Mouse (Mus musculus) kidney, postnatal 14 days (tissue): ENCODE data around the gene Gabpb2.

Experiments used
- DNase-seq: peaks from one replicate; pipeline ENCODE4 v3.0.0; 2022; ENCODE audit warnings: mixed read lengths

The Gabpb2 gene

GRCm38 (mm10) chr3:95194721-95195135 is 23.0 kb downstream of the Gabpb2 start:
- DNase-seq: peak; percentile 27

DNA sequence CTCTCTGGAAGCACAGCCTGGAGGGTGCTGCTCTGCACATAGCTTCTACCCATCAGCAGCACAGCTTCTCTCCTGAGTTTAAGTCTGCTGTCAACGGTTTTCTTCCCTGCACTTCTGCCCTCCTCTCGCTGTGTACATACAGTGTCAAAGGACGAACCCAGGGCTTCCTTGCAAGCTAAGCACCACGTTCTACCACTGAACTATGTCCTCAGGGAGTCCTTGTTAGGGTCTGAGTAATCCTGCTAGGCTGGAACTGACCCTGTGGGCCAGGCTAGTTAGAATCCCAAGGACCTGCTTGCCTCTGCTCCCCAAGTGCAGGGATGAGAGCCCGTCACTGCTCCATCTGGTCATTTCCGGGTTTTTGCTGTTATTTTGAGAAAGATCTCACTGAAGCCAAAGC is 30.8 kb downstream of the Gabpb2 start:
- no peak for DNase-seq

- no peak for DNase-seq
Measured at GRCm38 (mm10) chr3:95186100-95186499, 31.6 kb downstream of the Gabpb2 start.

DNA sequence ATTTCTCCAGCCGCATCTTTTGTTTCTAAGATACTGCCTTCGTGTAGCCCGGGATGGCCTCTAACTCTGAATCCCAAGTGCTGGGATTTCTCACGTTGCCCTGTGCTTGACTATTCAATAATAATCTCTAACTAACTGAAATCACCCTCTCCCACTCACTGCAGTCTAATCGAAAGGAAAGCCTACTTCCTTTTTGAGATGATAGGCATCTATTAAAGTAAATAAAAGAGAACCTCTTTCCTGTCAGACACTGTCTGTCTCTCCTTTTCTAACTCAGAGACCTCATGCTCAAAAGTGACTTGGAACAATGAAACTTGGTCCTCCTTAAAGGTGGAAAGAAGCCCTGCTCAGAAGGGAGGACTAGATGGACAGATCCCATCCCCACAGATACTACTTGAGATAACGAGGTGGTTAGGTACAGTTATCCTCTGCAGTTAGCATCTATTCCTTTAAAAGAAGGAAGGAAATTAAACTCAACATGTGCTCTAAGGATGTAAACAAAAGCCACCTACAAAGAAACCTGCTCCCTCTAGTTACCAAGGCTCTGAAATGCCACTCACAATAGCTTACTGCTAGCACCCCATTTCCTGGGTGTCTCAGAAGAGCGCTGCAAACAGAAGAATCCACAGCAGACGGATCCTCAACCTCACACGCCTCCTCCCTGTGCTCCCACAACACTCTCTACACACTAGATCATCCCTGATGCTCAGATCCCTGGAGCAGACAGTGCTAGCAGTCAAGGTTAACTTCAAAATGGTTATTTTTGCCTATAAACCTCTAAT is 32.7 kb downstream of the Gabpb2 start:
- no peak for DNase-seq

DNA sequence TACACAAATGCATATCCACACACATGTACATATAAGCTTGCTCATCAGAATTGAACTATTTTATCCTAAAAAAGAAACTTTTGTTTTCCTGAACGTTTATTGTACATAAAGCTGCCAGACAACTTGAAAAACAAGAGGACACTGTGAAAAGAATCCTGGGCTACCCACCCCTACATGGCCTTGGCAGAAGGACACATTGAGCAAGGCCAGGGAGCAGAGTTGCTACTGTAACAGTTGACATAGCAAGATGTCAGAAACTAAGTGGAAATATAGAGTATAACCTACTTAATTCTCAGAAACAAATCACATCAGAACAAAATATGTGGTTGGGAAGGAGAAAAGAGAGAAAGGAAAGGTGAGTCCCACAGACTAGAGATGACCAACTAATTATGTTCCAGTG is 35.9 kb downstream of the Gabpb2 start:
- DNase-seq: no peak

DNA sequence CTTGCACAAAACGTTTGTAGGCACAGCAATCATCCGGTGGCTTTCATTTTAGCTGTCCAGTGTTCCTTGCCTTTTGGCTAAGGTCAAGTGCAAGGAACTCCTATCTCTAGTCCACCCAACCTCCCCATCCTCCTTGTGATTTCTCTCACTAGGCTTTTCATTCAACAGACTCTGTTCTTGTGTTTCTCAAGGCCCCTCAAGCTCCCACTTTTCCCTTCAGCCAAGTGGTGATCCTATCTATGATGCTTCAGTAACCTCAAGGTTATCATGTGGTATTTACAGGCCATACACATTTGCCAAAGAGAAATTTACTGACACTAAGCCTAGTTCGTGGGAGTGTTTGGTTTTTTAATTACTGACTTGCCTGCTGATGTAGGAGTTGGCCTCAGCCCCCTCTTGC is 37.8 kb downstream of the Gabpb2 start:
- no peak for DNase-seq

- DNase-seq: no peak
Measured at GRCm38 (mm10) chr3:95178948-95179347, 38.8 kb downstream of the Gabpb2 start.

DNA sequence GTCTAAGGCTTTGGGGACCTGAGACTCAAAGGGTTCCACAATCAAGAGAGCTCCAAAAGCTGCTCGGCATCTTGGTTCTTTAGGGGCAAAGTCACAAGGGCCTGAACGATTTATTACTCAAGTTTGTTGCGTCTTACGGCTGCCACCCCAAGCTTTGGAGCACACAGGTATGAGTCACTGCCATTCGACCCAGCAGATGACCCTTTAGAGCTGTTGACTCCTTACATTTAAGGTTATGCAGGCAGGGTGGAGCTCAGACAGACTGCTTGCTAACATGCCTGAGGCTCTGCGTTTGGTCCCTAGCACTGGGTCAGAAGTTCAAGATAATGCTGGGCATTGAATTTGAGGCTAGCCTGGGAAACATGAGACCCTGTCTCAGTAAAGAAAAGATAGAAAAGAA is 40.1 kb downstream of the Gabpb2 start:
- DNase-seq: no peak

- DNase-seq: no peak
Measured at GRCm38 (mm10) chr3:95176500-95176899, 41.2 kb downstream of the Gabpb2 start.

GRCm38 (mm10) chr3:95174011-95174592 is 43.6 kb downstream of the Gabpb2 start:
- peak; percentile 90 for DNase-seq

DNA sequence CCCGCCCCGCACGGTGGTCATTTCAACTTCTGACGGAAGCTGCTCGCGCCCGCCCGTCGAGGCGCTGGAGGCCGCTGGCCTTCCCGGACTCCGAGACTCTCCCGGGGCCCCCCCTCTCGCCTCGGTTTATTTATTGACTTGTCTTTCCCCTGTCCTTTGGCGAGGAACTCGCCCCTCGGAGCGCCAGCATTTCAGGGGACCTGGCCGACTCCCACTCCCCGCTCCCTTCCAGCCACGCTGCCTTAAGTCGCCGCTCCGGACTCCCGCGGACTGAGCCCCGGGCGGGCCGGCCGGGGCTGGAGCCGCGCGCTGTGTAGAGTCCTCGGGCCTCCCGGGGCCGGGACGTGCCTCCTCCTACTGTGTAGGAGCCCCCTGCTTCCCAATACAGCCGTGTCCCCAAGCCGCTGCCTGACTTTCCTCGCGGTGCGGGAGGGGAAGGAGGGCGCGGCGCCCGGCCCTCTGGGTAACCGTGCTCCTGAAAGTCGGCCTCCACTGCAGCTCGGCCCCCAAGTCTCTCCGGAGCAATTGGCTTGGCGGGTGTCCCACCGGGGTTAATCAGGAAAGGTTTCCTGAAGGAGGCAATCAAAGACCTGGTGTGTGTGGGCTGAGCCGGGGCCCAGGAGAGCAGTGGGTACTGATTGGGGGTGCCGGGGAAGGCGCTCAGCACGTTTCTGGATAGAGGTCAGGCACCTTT is 44.3 kb downstream of the Gabpb2 start:
- DNase-seq: peak; percentile 51

GRCm38 (mm10) chr3:95172526-95173255 is 45.0 kb downstream of the Gabpb2 start:
- peak; percentile 23 for DNase-seq

DNA sequence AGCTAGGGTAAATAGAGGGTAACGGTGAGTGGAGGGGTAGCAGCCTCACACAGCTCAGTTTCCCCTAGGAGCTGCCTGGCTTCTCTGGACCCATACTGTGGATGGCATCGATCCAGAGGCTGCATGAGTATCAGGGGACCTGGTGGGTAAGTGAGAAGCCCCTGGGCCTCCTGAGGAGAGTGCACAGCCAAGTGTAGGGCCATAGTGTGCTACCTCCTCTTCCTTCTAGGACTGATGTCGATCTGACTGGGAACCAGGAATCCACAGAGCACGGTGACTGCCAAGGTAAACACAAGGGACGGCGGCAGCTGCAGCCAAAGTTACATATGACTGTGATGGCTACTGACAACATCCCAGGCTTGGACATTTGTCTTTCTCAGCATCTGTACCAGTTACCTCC is 46.6 kb downstream of the Gabpb2 start:
- no peak for DNase-seq

DNA sequence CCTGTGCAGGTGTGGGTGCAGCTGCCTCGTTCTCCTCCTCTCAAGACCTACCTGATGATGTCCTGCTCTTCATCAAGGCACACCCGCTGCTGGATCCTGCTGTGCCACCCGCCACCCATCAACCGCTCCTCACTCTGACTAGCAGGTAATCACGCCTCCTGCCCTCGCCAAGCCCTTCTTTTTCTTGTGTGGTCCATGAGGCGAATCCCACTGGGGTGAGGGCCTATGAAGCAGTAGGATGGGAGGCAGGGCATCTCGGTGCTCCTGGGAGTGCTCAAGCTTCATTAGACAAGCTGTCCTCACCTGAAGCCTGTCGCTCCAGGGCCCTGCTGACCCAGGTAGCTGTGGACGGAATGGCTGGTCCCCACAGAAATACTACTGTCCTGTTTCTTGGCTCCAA is 47.7 kb downstream of the Gabpb2 start:
- no peak for DNase-seq

- DNase-seq: no peak
Measured at GRCm38 (mm10) chr3:95164840-95165239, 52.9 kb downstream of the Gabpb2 start.

DNA sequence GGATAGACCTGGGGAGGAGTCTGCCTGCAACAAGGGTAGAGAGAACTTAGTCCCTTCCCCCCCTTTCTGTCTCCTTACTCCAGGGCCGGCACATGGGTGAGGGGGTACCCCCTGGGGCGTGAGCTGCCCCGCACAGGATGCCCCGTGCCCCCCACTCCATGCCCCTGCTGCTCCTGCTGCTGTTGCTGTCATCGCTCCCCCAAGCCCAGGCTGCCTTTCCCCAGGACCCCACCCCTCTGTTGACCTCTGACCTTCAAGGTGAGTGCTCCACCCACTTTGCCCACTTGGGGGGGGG is 53.5 kb downstream of the Gabpb2 start:
- DNase-seq: no peak

DNA sequence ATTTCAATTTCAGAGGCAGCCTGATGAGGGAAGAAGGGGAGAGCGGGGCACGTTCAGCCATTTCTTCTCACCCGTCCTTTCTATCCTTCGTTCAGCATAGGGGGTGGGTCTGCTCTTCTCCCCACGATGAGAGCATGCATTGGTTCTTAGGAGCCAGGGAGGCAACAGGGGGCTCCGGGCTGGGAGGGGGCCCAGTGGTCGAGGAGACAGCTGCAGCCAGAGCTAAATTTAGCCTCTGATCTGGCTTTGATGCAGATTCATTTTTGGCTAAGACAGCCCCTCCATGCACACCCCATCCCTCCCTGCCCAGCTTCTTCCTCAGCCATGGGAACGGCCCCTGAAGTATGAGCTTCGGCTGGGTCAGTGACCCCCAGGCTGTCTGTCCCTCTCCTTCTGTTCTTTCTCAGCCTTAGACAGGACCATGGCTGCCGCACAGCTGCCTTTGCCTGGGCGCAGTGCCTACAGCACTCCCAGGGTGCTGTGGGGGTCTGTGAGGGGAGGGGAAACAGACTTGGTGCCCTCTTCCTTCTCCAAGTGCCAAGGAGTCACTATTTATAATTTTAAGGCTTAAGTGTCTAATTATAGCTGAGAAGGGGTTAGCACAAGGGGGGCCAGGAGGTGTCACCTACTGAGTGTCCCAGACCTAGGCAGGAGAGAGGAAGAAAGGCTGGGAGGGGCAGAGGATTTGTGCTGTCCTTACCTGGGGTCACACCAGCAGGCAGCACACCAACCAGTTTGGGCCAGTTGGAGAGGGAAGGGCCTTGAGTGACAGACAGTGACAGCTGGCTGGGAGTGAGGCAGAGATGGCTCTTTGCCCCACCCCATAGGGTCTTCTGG is 54.1 kb downstream of the Gabpb2 start:
- DNase-seq: peak; percentile 28

- DNase-seq: no peak
Measured at GRCm38 (mm10) chr3:95162345-95162628, 55.4 kb downstream of the Gabpb2 start.

GRCm38 (mm10) chr3:95161618-95162344 is 55.9 kb downstream of the Gabpb2 start:
- no peak for DNase-seq

DNA sequence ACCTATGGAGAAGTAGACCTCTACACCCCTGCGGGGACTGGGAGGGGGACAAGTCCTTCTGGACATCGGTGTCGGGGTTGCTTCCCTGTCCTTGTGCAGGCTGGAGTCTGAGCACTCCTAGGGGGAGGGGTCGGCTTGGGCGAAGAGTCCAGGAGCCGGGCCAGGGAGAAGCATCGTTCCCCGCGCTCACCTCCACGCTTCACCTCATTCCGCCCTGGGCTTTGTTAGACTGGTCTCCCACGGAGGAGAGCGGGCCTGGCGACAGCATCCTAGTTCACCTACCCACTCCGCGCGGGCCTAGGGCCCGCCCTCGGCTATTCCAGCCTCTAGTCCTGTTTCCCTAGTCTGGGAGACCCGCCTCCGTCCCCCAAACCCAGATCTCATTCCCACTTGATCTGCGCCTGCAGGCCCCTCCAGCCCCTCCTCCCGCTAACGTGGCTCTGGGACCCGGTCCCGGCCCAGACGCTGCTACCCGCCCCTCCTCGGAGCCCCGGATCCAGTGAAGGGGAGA is 56.6 kb downstream of the Gabpb2 start:
- peak; percentile 31 for DNase-seq

DNA sequence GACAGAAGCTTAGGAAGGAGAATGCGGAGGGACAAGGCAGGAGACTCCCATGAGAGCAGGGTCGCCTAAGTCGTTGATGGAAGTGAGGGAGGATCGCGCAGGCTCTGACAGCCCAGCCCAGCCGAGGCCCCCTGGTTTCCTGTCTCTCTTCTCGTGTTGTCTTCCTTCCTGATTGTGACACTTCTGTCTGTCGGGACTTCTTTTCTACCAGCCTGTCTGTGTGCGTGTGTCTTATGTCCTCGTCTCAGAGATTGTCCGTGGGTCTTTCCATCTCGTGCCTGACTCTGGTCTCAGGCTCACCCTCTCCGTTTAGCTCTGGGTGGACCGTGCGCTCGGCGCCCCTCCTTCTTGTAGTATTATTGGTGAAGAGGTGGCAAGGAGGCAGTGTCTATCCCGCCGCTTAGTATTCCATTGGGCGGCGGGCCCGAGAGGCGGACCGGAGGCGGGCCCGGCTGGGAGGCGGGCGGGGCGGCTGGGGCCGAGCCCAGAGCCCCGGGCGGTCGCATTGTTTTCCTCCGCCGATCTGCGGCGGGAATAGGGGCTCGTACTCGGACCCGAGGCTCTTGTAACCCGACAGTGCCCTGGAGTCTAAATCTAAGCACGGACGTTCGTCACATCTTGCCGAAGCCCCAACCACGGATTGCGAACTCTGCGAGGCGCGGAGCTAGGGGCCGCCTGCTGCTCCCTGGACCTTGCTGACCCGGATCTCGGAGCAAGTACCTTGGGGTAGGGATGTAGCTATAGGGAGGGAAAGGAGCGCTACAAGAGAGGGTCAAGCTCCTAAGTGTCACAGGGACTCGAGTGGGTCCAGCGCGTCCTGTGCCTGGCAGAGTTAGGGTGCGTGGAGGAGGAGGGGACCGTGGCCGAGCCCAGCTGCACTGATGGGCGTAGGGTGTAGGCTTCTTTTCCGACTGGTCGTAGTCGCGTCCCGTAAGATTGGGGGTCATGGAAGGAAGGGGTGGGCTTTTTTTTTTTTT is 57.4 kb downstream of the Gabpb2 start, which contains the start of gene Sema6c:
Gene Sema6c (plus strand): TSS at position 471 of the 977 bp plus-strand sequence.
- DNase-seq: peak; percentile 93
